Mouse (Mus musculus) megakaryocyte, embryonic 14.5 days (primary cell): ENCODE data around the gene Gm11562.

ENCODE experiments used
- FLI1 ChIP-seq: IDR thresholded peaks from 2 replicates; pipeline ENCODE4 v1.6.1; 2012; ENCODE audit warnings: low read length, inconsistent platforms, mixed read lengths
- GATA1 ChIP-seq: IDR thresholded peaks from 3 replicates; pipeline ENCODE4 v1.6.1; 2012; ENCODE audit warnings: mixed read lengths, low read length, inconsistent platforms, borderline replicate concordance

- TF ChIP-seq FLI1 = no peak
- no peak for TF ChIP-seq GATA1
Measured at GRCm38 (mm10) chr11:99609126-99609525, 11.1 kb downstream of the Gm11562 start.
